Mouse (Mus musculus) cerebellum, adult 2 months (tissue): ENCODE data around the gene Vmn1r44. TPM values are rescaled to one million over a fixed set of nuclear protein-coding genes. Genes with fewer than 3 reads are reported as not detected.
"Not testable (repeated sequence)": the region's sequence is repeated elsewhere in the genome, so short reads cannot be mapped to it uniquely, and the experiment has no call there.

ENCODE experiments used
- DNase-seq, 2 experiments: peaks; one replicate each; pipeline ENCODE4 v3.0.0; 2021
- H3K27ac ChIP-seq: fragments of 200-500 bp; 2 replicates; pipeline ENCODE4 v1.5.1; 2012; ENCODE audit warnings: low read length, control low read depth, inconsistent platforms; ENCODE audit not compliant: insufficient read depth
- H3K27me3 ChIP-seq: fragments of 200-500 bp; 2 replicates; pipeline ENCODE4 v1.6.1; 2012; ENCODE audit warnings: inconsistent platforms, mild to moderate bottlenecking, low read length, moderate library complexity; ENCODE audit not compliant: control insufficient read depth, insufficient read depth
- H3K4me1 ChIP-seq: fragments of 200-500 bp; 2 replicates; pipeline ENCODE4 v1.6.1; 2011; ENCODE audit warnings: low read length; ENCODE audit not compliant: control insufficient read depth, insufficient read depth
- H3K4me3 ChIP-seq: fragments of 200-500 bp; replicated peaks from 2 replicates; pipeline ENCODE3; 2011; ENCODE audit warnings: mild to moderate bottlenecking, low read depth, low read length, control low read depth; ENCODE audit not compliant: insufficient read depth
- CTCF ChIP-seq: fragments of 200-500 bp; IDR thresholded peaks from 2 replicates; pipeline ENCODE4 v1.5.1; 2011; ENCODE audit warnings: low read depth, mild to moderate bottlenecking, control low read depth, low read length, moderate library complexity, borderline replicate concordance; ENCODE audit not compliant: insufficient read depth
- POLR2A ChIP-seq: fragments of 200-500 bp; IDR thresholded peaks from 2 replicates; pipeline ENCODE4 v1.6.1; 2011; ENCODE audit warnings: low read length, control low read depth, borderline replicate concordance; ENCODE audit not compliant: insufficient read depth
- WGBS: fragments of 180-500 bp; shearing (Covaris S2); methylation state at CpG from one replicate; pipeline ENCODE4 v1.1.7; 2018; 5-methylcytosine and 5-hydroxymethylcytosine counted together
- polyA plus RNA-seq: library from polyadenylated mRNA; depleted of rRNA; stranded (reverse); fragments of >200 nt; gene quantifications from 2 replicates; pipeline ENCODE4 v1.2.3, GENCODE M21; 2012; rRNA removed

Gene Vmn1r44
- not detected in 2 replicates for polyA plus RNA-seq

DNA sequence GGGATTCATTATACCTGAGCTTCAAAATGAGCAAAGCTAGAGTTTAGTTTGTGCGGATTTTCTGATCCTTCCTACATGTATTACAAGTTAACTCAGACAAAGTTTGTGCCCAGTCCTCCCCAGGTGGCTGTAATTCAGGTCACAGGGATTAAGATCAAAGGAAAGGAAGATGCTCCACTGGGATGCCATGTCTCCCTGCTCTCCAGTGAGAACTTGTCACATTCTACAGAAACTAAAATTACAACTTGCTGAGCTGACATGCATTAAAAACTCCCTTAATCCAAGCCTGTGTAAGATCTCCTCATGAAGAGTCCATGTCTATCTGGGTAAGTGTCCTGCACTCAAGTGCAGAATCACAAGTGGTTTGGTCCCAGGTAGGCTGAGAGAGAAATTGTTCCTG lies at the start of gene Vmn1r44:
Gene Vmn1r44 (plus strand): TSS at position 301 of the 400 bp plus-strand sequence.
- WGBS: 88% methylated on average over 1 of the region's 1 CpGs

DNA sequence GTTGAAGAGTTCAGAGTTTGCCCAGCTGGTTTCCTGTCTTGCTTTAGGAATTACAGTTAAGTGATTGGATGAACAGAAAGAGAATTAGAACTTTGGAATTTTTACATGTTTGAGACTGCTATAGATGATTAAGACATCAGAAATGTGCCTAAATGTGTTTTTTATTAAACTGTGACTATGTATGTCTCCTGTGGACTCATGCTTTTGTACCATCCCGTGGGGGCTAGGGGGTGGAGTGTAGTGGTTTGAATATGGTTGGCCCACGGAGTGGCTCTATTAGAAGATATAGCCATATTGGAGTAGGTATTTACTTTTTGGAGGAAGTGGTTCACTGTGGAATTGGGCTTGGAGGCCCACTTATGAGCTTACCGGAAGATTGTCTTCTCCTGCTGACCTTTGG lies 25.9 kb upstream of the Vmn1r44 start:
- TF ChIP-seq CTCF: no peak
- whole genome bisulfite sequencing: 74% methylated on average over 3 of the region's 3 CpGs
- Histone ChIP-seq H3K27ac (no peak overlapping the region), H3K27me3 (no peaks in the 10 kb centered on the region), H3K4me3 (no peak overlapping the region), H3K4me1 (no peaks in the 10 kb centered on the region)
- DNase-seq: no peak

More for the DNA sequence above, at the start of gene Vmn1r44:
- no peaks in the 10 kb centered on the region for H3K27me3 ChIP-seq
- no peak for TF ChIP-seq POLR2A
- TF ChIP-seq CTCF: no peak
- H3K27ac ChIP-seq: no peak within 1 kb of the TSS
- no peak for DNase-seq
- H3K4me3 ChIP-seq: no peak within 1 kb of the TSS
- no peaks in the 10 kb centered on the region for H3K4me1 ChIP-seq

DNA sequence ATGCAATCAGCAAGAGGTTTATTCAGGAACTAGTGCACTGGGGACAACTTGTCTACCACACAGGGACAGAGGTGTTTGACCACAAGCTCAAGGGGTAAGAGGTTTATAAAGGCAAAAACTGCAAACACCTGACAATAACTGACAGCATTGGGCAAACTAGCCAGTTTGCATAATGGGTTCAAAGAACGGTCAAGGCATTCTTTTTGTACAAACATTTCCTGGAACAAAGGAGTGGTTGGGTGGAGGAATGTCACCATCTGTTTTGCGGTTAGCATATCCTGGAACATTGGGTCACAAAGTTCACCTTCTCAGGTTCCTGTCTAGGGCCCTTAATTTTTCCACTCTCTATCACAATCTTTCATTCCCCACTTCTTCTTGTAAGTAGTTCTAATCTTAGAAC lies 23.6 kb upstream of the Vmn1r44 start:
- TF ChIP-seq POLR2A (no peak), CTCF (no peak)
- H3K4me1 ChIP-seq: no peaks in the 10 kb centered on the region
- no peaks in the 10 kb centered on the region for H3K27me3 ChIP-seq
- no peak overlapping the region for H3K4me3 ChIP-seq
- WGBS: 89% methylated on average over 2 of the region's 2 CpGs
- H3K27ac ChIP-seq: no peak overlapping the region
- DNase-seq: no peak

DNA sequence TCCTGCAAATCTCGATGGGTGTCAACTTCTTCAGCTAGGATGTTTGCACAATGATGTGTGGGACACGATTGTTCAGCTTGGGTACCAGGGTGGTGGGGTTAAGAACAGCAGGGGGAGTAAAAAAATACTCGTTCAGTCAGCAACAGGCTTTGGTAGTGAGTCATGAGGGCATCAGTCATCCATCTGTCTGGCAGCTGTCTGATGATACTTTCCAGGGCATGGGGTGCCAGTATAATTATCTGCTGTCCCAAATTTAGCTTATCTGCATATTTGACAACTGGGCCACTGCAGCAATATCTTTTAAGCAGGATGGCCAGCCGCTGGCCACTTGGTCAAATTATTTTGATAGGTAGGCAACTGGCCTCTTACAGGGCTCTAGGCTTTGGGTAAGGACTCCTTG lies 19.7 kb upstream of the Vmn1r44 start:
- no peaks in the 10 kb centered on the region for H3K4me1 ChIP-seq
- no peak for DNase-seq
- TF ChIP-seq POLR2A: no peak
- no peak overlapping the region for H3K4me3 ChIP-seq
- WGBS: 52% methylated on average over 4 of the region's 4 CpGs
- no peaks in the 10 kb centered on the region for H3K27me3 ChIP-seq
- no peak overlapping the region for H3K27ac ChIP-seq

DNA sequence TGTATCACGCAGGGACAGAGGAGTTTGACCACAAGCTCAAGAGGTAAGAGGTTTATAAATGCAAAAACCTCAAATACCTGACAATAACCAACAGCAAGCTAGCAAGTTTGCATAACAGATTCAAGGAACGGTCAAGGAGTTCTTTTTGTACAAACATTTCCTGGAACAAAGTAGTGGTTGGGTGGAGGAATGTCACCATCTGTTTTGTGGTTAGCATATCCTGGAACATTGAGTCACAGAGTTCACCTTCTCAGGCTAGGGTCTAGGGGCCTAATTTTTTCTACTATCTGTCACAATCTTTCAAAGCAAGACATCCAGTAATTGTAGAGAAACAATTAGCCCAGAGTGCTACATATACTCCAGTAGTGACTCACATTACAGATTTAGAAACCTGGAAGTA lies 16.2 kb upstream of the Vmn1r44 start:
- no peaks in the 10 kb centered on the region for H3K4me1 ChIP-seq
- TF ChIP-seq POLR2A (no peak), CTCF (no peak)
- no peak overlapping the region for H3K4me3 ChIP-seq
- no peak for DNase-seq
- H3K27ac ChIP-seq: no peak overlapping the region
- 92% methylated on average over 2 of the region's 2 CpGs for WGBS
- no peaks in the 10 kb centered on the region for H3K27me3 ChIP-seq

DNA sequence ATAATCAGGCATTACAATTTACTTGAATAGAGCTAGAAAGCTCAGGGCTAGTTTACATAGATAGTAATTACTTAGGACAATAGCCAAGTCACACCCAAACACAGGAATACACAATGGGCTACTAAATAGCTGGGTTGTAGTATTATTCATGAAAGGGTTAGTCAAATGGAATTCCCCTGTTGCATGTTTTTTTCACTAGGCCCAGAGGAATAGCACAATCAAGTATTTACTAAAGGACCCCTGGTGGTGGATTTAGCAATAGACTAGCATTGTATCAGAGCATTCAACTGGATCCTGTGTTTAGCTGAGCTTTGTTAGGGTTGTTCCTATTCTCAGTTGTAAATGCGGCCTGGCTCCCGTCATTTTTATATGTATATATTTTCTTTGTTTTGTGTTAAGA lies 15.5 kb upstream of the Vmn1r44 start:
- Histone ChIP-seq H3K4me3 (no peak overlapping the region), H3K27me3 (no peaks in the 10 kb centered on the region), H3K4me1 (no peaks in the 10 kb centered on the region), H3K27ac (no peak overlapping the region)
- WGBS: 68% methylated on average over 2 of the region's 2 CpGs
- TF ChIP-seq CTCF: no peak
- no peak for TF ChIP-seq POLR2A
- no peak for DNase-seq

DNA sequence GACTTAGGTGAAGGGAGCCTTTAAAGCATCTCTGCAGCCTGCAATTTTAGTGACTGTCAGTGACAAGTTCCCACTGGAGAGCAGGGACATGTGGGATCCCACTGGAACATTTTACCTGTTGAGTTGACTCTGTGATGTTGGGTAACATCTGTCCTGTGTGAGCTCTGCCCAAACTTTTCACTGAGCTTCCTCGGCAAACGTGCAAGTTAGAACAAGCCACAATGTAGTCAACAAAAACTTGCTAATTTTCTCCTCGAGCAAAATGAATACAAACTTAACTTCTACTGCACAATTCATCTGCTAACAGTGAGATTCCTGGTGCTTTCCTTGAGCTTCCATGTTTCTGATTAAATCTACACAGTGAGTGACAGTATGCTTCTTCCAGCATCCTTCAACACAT lies 7.1 kb upstream of the Vmn1r44 start, which contains the start of the genes Vmn1r42 and Vmn1r43:
Gene Vmn1r42 (minus strand): TSS at position 101 of the 400 bp plus-strand sequence.
Gene Vmn1r43 (minus strand): TSS at position 101 of the 400 bp plus-strand sequence.
- not testable (repeated sequence) for H3K4me1 ChIP-seq, H3K27me3 ChIP-seq, H3K4me3 ChIP-seq, H3K27ac ChIP-seq, DNase-seq
- WGBS: 81% methylated on average over 3 of the region's 3 CpGs

DNA sequence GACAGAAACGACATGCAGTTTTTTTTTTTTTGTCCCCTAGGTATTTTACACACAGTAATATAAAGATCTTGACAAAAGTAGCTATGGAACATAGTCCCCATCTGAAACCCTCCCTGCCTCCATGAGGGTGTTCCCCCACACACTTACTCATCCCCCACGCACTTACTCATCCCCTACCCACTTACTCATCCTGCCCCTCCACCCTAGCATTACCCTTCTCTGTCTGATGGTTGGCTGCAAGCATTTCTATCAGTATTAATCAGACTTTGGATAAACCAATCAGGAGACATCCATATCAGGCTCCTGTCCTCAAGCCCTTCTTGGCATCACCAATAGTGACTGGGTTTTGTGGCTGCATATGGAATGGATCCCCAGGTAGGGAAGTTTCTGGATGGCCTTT lies 6.5 kb upstream of the Vmn1r44 start:
- H3K27ac ChIP-seq: no peak overlapping the region
- no peaks in the 10 kb centered on the region for H3K4me1 ChIP-seq
- TF ChIP-seq CTCF: no peak
- TF ChIP-seq POLR2A: no peak
- DNase-seq: no peak
- no peaks in the 10 kb centered on the region for H3K27me3 ChIP-seq
- 69% methylated on average over 2 of the region's 2 CpGs for WGBS
- H3K4me3 ChIP-seq: no peak overlapping the region

DNA sequence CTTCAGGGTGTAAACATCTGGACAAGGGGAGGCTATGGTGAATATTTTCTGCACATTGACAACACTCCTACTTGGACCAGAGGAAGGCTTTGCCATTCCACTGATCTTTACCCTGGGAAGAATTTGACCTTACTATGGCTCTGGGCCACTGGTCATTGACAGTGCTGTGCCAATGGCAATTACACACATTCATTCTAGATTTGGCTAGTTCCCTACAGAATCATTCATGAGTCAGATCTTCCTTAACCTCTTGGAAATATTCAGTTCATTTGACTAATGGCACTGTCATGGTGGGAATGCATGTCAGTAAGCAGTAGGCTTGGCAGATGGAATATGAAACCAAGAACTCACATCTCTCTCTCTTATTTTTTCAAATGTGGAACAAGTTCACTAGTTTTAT lies 2.6 kb upstream of the Vmn1r44 start:
- no peak for DNase-seq
- no peaks in the 10 kb centered on the region for H3K27me3 ChIP-seq
- no peak overlapping the region for H3K27ac ChIP-seq
- TF ChIP-seq CTCF (no peak), POLR2A (no peak)
- no peaks in the 10 kb centered on the region for H3K4me1 ChIP-seq
- H3K4me3 ChIP-seq: no peak overlapping the region
